Comparison of ENCODE assay signal across 8 mouse cellular contexts in genomic region chr9:44071914-44072598, GRCm38 (mm10). TPM values are rescaled to one million over a fixed set of nuclear protein-coding genes. Genes with fewer than 3 reads are reported as not detected.
DNase-seq lines count a peak whose midpoint lies in the region; ATAC-seq and TF ChIP-seq lines count a peak whose summit lies in the region.

No protein-coding gene starts in this region.

- H3K4me1 ChIP-seq in lung, adult 2 months (ENCODE audit: control insufficient read depth, insufficient read depth, low read length), result peaks cover 2% of the 10 kb centered on the region
- no peaks in the 10 kb centered on the region for H3K4me1 ChIP-seq in cortical plate, adult 2 months (ENCODE audit: control insufficient read depth, insufficient read depth, low read length)
- H3K4me1 ChIP-seq in limb, embryonic 11.5 days (ENCODE audit: control insufficient read depth, insufficient read depth, low read length), result peaks cover 17% of the 10 kb centered on the region

- ATAC-seq in limb, embryonic 11.5 days (ENCODE audit: insufficient number of reproducible peaks, low FRiP score, low TSS enrichment, low read depth), result no peak

- peak overlapping the region; percentile 88 for H3K27ac ChIP-seq in cortical plate, adult 2 months (ENCODE audit: insufficient read depth, low read length)
- no peak overlapping the region for H3K27ac ChIP-seq in limb, embryonic 11.5 days (replicated peaks; ENCODE audit: low read depth, low read length)

- no peaks in the 10 kb centered on the region for H3K27me3 ChIP-seq in limb, embryonic 11.5 days (ENCODE audit: control insufficient read depth, insufficient read depth, low read length)

- WGBS in lung, adult 2 months, result 43% methylated on average over 11 of the region's 11 CpGs
- WGBS in limb, embryonic 11.5 days, result 47% methylated on average over 11 of the region's 11 CpGs

- no peaks in the 10 kb centered on the region for H3K36me3 ChIP-seq in limb, embryonic 11.5 days (ENCODE audit: control insufficient read depth, insufficient read depth, low read length)

- TF ChIP-seq CTCF in lung, adult 2 months (IDR thresholded peaks at IDR 0.05; ENCODE audit: insufficient read depth, low read length), result no peak
- no peak for TF ChIP-seq CTCF in cortical plate, adult 2 months (IDR thresholded peaks at IDR 0.05; ENCODE audit: extremely low read depth, insufficient read depth, low read length)

- no peak overlapping the region for H3K9ac ChIP-seq in limb, embryonic 11.5 days (ENCODE audit: low read length)

- no peak overlapping the region for H3K4me2 ChIP-seq in limb, embryonic 11.5 days (ENCODE audit: low read depth, severe bottlenecking)

- 0 out of 2 replicates have a peak, but pooled peaks have one; percentile 35 for TF ChIP-seq POLR2A in lung, adult 2 months (IDR thresholded peaks at IDR 0.05; ENCODE audit: borderline replicate concordance, extremely low read depth, low read depth, low read length)
- TF ChIP-seq POLR2A in cortical plate, adult 2 months (IDR thresholded peaks at IDR 0.05; ENCODE audit: extremely low read depth, insufficient read depth, low read length), result peak; percentile 48; the same call in 1 of the 2 replicates

- H3K4me3 ChIP-seq in lung, adult 2 months (replicated peaks; ENCODE audit: extremely low read depth, low read depth, low read length), result no peak overlapping the region
- H3K4me3 ChIP-seq in cortical plate, adult 2 months (ENCODE audit: insufficient read depth, low read length), result no peak overlapping the region
- H3K4me3 ChIP-seq in limb, embryonic 11.5 days (ENCODE audit: low read depth, low read length), result no peak overlapping the region

- no peak for DNase-seq in lung, adult 2 months
- no peak for DNase-seq in lung, postnatal 36 days
- peak; percentile 52 to 61 for DNase-seq in heart, adult 9 months (ENCODE audit: low spot score in 2 of 2)
- DNase-seq in limb, embryonic 11.5 days (ENCODE audit: low spot score), result peak; percentile 38
- peak; percentile 49 for DNase-seq in testis, postnatal 10 days (ENCODE audit: low spot score)
- no peak for DNase-seq in B cell, adult 2 months
- DNase-seq in urinary bladder, adult 2 months (ENCODE audit: low spot score), result no peak

- H3K9me3 ChIP-seq in limb, embryonic 11.5 days (ENCODE audit: control insufficient read depth, low read length), result no peaks in the 10 kb centered on the region

RNA-seq across cellular contexts. Expression of gene Usp2, which starts 5.2 kb away (rescaled TPM):
- 5.7 and 9.2 TPM in 2 replicates for polyA plus RNA-seq in lung, adult 2 months (2012; rRNA removed)
- polyA plus RNA-seq in cortical plate, adult 2 months (2012; rRNA removed), result 50.1 and 50.9 TPM in 2 replicates
- polyA plus RNA-seq in limb, embryonic 11.5 days (2014; fragmentation: Nextera tagmentation; extraction: Ambion mirVana), result 6.8 and 8.7 TPM in 2 replicates
- 5.8 and 12.5 TPM in 2 replicates for polyA plus RNA-seq in urinary bladder, adult 2 months (2012; rRNA removed)

RNA-seq across cellular contexts. Expression of gene Thy1, which starts 28.9 kb away (rescaled TPM):
- 22.0 and 34.3 TPM in 2 replicates for polyA plus RNA-seq in lung, adult 2 months (2012; rRNA removed)
- polyA plus RNA-seq in cortical plate, adult 2 months (2012; rRNA removed), result 1,180 and 1,226 TPM in 2 replicates
- 0.34 and 0.52 TPM in 2 replicates for polyA plus RNA-seq in limb, embryonic 11.5 days (2014; fragmentation: Nextera tagmentation; extraction: Ambion mirVana)
- polyA plus RNA-seq in urinary bladder, adult 2 months (2012; rRNA removed), result 93.6 and 128 TPM in 2 replicates

RNA-seq across cellular contexts. Expression of gene Mfrp, which starts 29.5 kb away (rescaled TPM):
- polyA plus RNA-seq in lung, adult 2 months (2012; rRNA removed), result 0.25 and 0.34 TPM in 2 replicates
- polyA plus RNA-seq in cortical plate, adult 2 months (2012; rRNA removed), result 0.15 and 0.35 TPM in 2 replicates
- 0.13 TPM in 1 of 2 replicates, not detected in the other for polyA plus RNA-seq in limb, embryonic 11.5 days (2014; fragmentation: Nextera tagmentation; extraction: Ambion mirVana)
- 0.13 and 0.21 TPM in 2 replicates for polyA plus RNA-seq in urinary bladder, adult 2 months (2012; rRNA removed)

RNA-seq across cellular contexts. Expression of gene C1qtnf5, which starts 35.0 kb away (rescaled TPM):
- 29.0 and 31.0 TPM in 2 replicates for polyA plus RNA-seq in lung, adult 2 months (2012; rRNA removed)
- 24.7 and 30.5 TPM in 2 replicates for polyA plus RNA-seq in cortical plate, adult 2 months (2012; rRNA removed)
- 0.40 and 0.45 TPM in 2 replicates for polyA plus RNA-seq in limb, embryonic 11.5 days (2014; fragmentation: Nextera tagmentation; extraction: Ambion mirVana)
- polyA plus RNA-seq in urinary bladder, adult 2 months (2012; rRNA removed), result 27.2 and 31.4 TPM in 2 replicates

RNA-seq across cellular contexts. Expression of gene Gm49380, which starts 41.2 kb away (rescaled TPM):
- polyA plus RNA-seq in lung, adult 2 months (2012; rRNA removed), result 0.27 TPM in 1 of 2 replicates, not detected in the other
- polyA plus RNA-seq in cortical plate, adult 2 months (2012; rRNA removed), result 0.10 and 0.19 TPM in 2 replicates
- 0.10 TPM in 1 of 2 replicates, not detected in the other for polyA plus RNA-seq in limb, embryonic 11.5 days (2014; fragmentation: Nextera tagmentation; extraction: Ambion mirVana)
- polyA plus RNA-seq in urinary bladder, adult 2 months (2012; rRNA removed), result 0.27 and 0.36 TPM in 2 replicates

Comparison
In these comparisons a context has a peak if more than half of its experiments do, and no peak if none do; other contexts are left out.
1. DNase-seq: peak in heart, adult 9 months (2 of 2), limb, embryonic 11.5 days (single experiment) and testis, postnatal 10 days (single experiment); none in lung, adult 2 months (single experiment), lung, postnatal 36 days (single experiment), B cell, adult 2 months (0 of 2) and urinary bladder, adult 2 months (single experiment).
2. RNA of gene Thy1, which starts 28.9 kb away (polyA plus RNA-seq): 1,180 to 1,226 TPM in cortical plate, adult 2 months, 93.6 to 128 TPM in urinary bladder, adult 2 months and 22.0 to 34.3 TPM in lung, adult 2 months; 0.34 to 0.52 TPM in limb, embryonic 11.5 days; every median in the first group is over 10 times any median in the second.